Mouse (Mus musculus) brain, embryonic 14.5 days (tissue): ENCODE measurements around the gene Tceal1.
"Not testable (repeated sequence)": the region's sequence is repeated elsewhere in the genome, so short reads cannot be mapped to it uniquely, and the experiment has no call there.

Experiments
- CTCF ChIP-seq: fragments of 200-500 bp; IDR thresholded peaks from 2 replicates; pipeline ENCODE4 v1.5.1; 2012; ENCODE audit warnings: inconsistent platforms, mild to moderate bottlenecking, moderate library complexity, borderline replicate concordance; ENCODE audit not compliant: insufficient read depth, insufficient read length; ENCODE audit errors: extremely low read depth
- POLR2A ChIP-seq: fragments of 200-500 bp; IDR thresholded peaks from 2 replicates; pipeline ENCODE4 v1.6.1; 2012; ENCODE audit warnings: mild to moderate bottlenecking, inconsistent platforms, borderline replicate concordance; ENCODE audit not compliant: poor library complexity, insufficient read depth, insufficient read length, severe bottlenecking; ENCODE audit errors: extremely low read depth

- not testable (repeated sequence) for TF ChIP-seq POLR2A, CTCF
Observed at GRCm38 (mm10) chrX:136666762-136667464, 40.9 kb upstream of the Tceal1 start.
